Mouse (Mus musculus): Measurements from ENCODE around the gene Rtl4.

DNA sequence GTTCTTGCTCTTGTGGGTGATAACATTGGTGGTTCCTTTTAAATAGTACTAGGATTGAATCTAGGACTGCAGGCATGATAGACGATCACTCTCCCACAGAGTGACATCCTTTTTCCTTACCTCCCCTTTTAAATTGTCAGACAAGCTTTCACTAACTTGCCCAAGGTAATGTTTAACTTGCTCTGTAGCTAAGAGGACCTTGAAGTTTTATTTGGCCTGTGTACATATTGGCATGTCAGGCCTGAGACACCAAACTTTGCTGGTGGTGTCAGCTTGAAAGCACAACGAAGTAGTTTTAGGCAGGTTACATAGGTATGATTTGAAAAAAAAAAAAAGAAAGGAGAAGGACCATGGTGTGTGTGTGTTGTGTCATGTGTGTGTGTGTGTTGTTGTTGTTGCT, 36.5 kb upstream of the Rtl4 start:
- no peak for TF ChIP-seq POLR2A (IDR thresholded peaks at IDR 0.05; ENCODE audit: insufficient read length, low read depth)
- no peak for TF ChIP-seq CEBPB (IDR thresholded peaks at IDR 0.05; ENCODE audit: insufficient read depth, poor library complexity, severe bottlenecking)
- TF ChIP-seq MYOG (IDR thresholded peaks at IDR 0.05; ENCODE audit: control insufficient read depth in 1 of 3, insufficient read depth in 1 of 3, insufficient read length in 2 of 3, low read depth in 2 of 3): no peak
- no peak for TF ChIP-seq USF1 (IDR thresholded peaks at IDR 0.05; ENCODE audit: low read depth)

Measured in myocyte (in vitro differentiated cells).